Mouse (Mus musculus) MEL (cell line): ENCODE data around the gene Aifm1. TPM values are rescaled to one million over a fixed set of nuclear protein-coding genes. Genes with fewer than 3 reads are reported as not detected.
A peak's percentile ranks its signal among the peaks of the same experiment; 100 is the strongest.

ENCODE experiments used
- DNase-seq: peaks from one replicate; pipeline ENCODE4 v3.0.0; 2011; ENCODE audit warnings: low read depth, low spot score
- H3K27ac ChIP-seq: 2 replicates; pipeline ENCODE4 v1.5.1; 2012; ENCODE audit warnings: low read depth, mild to moderate bottlenecking, control low read depth, low read length, moderate library complexity; ENCODE audit not compliant: control insufficient read depth
- H3K27me3 ChIP-seq, 2 experiments: fragments of 150-350 bp in 1 of 2; sonication (generic) in 1 of 2; 2 replicates each; pipeline ENCODE4 v1.6.1; 2012; ENCODE audit warnings: low read length in 2 of 2, mild to moderate bottlenecking in 2 of 2, improper control_type of control experiment in 1 of 2, moderate library complexity in 1 of 2; ENCODE audit not compliant: insufficient read depth in 2 of 2, control insufficient read depth in 1 of 2
- H3K36me3 ChIP-seq, 2 experiments: 2 replicates each; pipeline ENCODE4 v1.6.1; 2012 to 2014; ENCODE audit warnings: low read length in 2 of 2, improper control_type of control experiment in 1 of 2, inconsistent platforms in 1 of 2, mild to moderate bottlenecking in 1 of 2; ENCODE audit not compliant: insufficient read depth in 2 of 2, control insufficient read depth in 1 of 2
- H3K4me1 ChIP-seq, 2 experiments: fragments of 150-350 bp in 1 of 2; sonication (generic) in 1 of 2; 2 replicates each; pipeline ENCODE4 v1.6.1; 2012; ENCODE audit warnings: low read length in 2 of 2, improper control_type of control experiment in 1 of 2, mild to moderate bottlenecking in 1 of 2; ENCODE audit not compliant: insufficient read depth in 2 of 2, control insufficient read depth in 1 of 2
- H3K4me3 ChIP-seq, 2 experiments: fragments of 150-350 bp in 1 of 2; sonication (generic) in 1 of 2; 2 replicates each; pipeline ENCODE4 v1.5.1; 2012; ENCODE audit warnings: low read depth in 2 of 2, low read length in 2 of 2, mild to moderate bottlenecking in 2 of 2, moderate library complexity in 2 of 2, control low read depth in 1 of 2, improper control_type of control experiment in 1 of 2; ENCODE audit not compliant: control insufficient read depth in 1 of 2, insufficient read depth in 1 of 2
- H3K79me2 ChIP-seq: 2 replicates; pipeline ENCODE4 v1.6.1; 2012; ENCODE audit warnings: mild to moderate bottlenecking, low read length, moderate library complexity; ENCODE audit not compliant: control insufficient read depth, poor library complexity, insufficient read depth
- H3K9ac ChIP-seq: 2 replicates; pipeline ENCODE4 v1.6.1; 2012; ENCODE audit warnings: low read depth, mild to moderate bottlenecking, control low read depth, low read length, moderate library complexity; ENCODE audit not compliant: control insufficient read depth, poor library complexity, severe bottlenecking
- H3K9me3 ChIP-seq: fragments of 150-350 bp; sonication (generic); replicated peaks from 2 replicates; pipeline ENCODE4 v1.6.1; 2012; ENCODE audit warnings: mild to moderate bottlenecking, low read length, improper control_type of control experiment, moderate library complexity; ENCODE audit not compliant: insufficient read depth
- BHLHE40 ChIP-seq: IDR thresholded peaks from 2 replicates; pipeline ENCODE4 v1.6.1; 2012; ENCODE audit warnings: low read depth, mild to moderate bottlenecking, inconsistent platforms, low read length, improper control_type of control experiment, borderline replicate concordance
- CHD1 ChIP-seq: IDR thresholded peaks from 2 replicates; pipeline ENCODE4 v1.6.1; 2012; ENCODE audit warnings: low read depth, mild to moderate bottlenecking, inconsistent platforms, low read length, improper control_type of control experiment
- EP300 ChIP-seq, 2 experiments: IDR thresholded peaks; 2 replicates each; pipeline ENCODE4 v1.6.1; 2011; ENCODE audit warnings: improper control_type of control experiment in 2 of 2, low read length in 2 of 2, low read depth in 1 of 2, mild to moderate bottlenecking in 1 of 2
- ETS1 ChIP-seq: IDR thresholded peaks from 2 replicates; pipeline ENCODE4 v1.6.1; 2012; ENCODE audit warnings: low read depth, mild to moderate bottlenecking, inconsistent platforms, low read length, improper control_type of control experiment, moderate library complexity
- GABPA ChIP-seq: IDR thresholded peaks from 2 replicates; pipeline ENCODE4 v1.6.1; 2012; ENCODE audit warnings: low read depth, mild to moderate bottlenecking, inconsistent platforms, low read length, improper control_type of control experiment, moderate library complexity
- JUND ChIP-seq: IDR thresholded peaks from 2 replicates; pipeline ENCODE4 v1.6.1; 2011; ENCODE audit warnings: low read depth, mild to moderate bottlenecking, improper control_type of control experiment, low read length
- KAT2A ChIP-seq: conservative IDR thresholded peaks from 2 replicates; pipeline ENCODE4 v1.6.1; 2012; ENCODE audit warnings: low read depth, low read length, improper control_type of control experiment, inconsistent platforms
- MAX ChIP-seq: IDR thresholded peaks from 2 replicates; pipeline ENCODE4 v1.6.1; 2011; ENCODE audit warnings: low read length, improper control_type of control experiment
- MAZ ChIP-seq: IDR thresholded peaks from 2 replicates; pipeline ENCODE4 v1.6.1; 2012; ENCODE audit warnings: low read depth, mild to moderate bottlenecking, inconsistent platforms, low read length, improper control_type of control experiment
- MYB ChIP-seq: IDR thresholded peaks from 2 replicates; pipeline ENCODE4 v1.6.1; 2011; ENCODE audit warnings: mild to moderate bottlenecking, low read depth, low read length, improper control_type of control experiment
- MYC ChIP-seq: IDR thresholded peaks from 2 replicates; pipeline ENCODE4 v1.6.1; 2011; ENCODE audit warnings: low read depth, mild to moderate bottlenecking, low read length, improper control_type of control experiment, moderate library complexity
- NELFE ChIP-seq: IDR thresholded peaks from 2 replicates; pipeline ENCODE4 v1.6.1; 2011; ENCODE audit warnings: low read depth, low read length, improper control_type of control experiment
- NRF1 ChIP-seq: IDR thresholded peaks from 2 replicates; pipeline ENCODE4 v1.6.1; 2014; ENCODE audit warnings: low read depth, mild to moderate bottlenecking, inconsistent platforms, low read length, improper control_type of control experiment, moderate library complexity; ENCODE audit not compliant: poor library complexity, insufficient read depth, severe bottlenecking
- POLR2AphosphoS2 ChIP-seq: IDR thresholded peaks from 2 replicates; pipeline ENCODE4 v1.6.1; 2011; ENCODE audit warnings: low read length, improper control_type of control experiment
- SIN3A ChIP-seq: IDR thresholded peaks from 2 replicates; pipeline ENCODE4 v1.6.1; 2012; ENCODE audit warnings: low read length, improper control_type of control experiment, inconsistent platforms
- SMC3 ChIP-seq: IDR thresholded peaks from 2 replicates; pipeline ENCODE4 v1.6.1; 2011; ENCODE audit warnings: low read depth, low read length, improper control_type of control experiment
- UBTF ChIP-seq: IDR thresholded peaks from 2 replicates; pipeline ENCODE4 v1.6.1; 2012; ENCODE audit warnings: low read depth, mild to moderate bottlenecking, inconsistent platforms, low read length, improper control_type of control experiment, moderate library complexity, borderline replicate concordance; ENCODE audit not compliant: insufficient read depth
- polyA plus RNA-seq, 2 experiments: library from polyadenylated mRNA; stranded (reverse) in 1 of 2; unstranded in 1 of 2; fragments of >175 nt in 1 of 2; fragments of >200 nt in 1 of 2; gene quantifications; 2 replicates each; pipeline versions ENCODE4 v1.2.1 to v1.2.4; 2012; ENCODE audit warnings: low replicate concordance in 2 of 2, low read depth in 1 of 2; ENCODE audit not compliant: insufficient read length in 2 of 2, insufficient read depth in 1 of 2, missing spikeins in 1 of 2
- total RNA-seq: library from RNA; depleted of rRNA; stranded (reverse); fragments of 300-350 nt; gene quantifications from 2 replicates; pipeline ENCODE4 v1.2.3, GENCODE M21; 2012

Aifm1 gene
- total and polyA plus RNA-seq, 3 experiments, result 69.1 to 99.1 TPM; not detected in 1

- TF ChIP-seq CHD1 (no peak), ETS1 (peak; percentile 65), SIN3A (peak; percentile 91), POLR2AphosphoS2 (no peak), NRF1 (no peak), JUND (no peak), BHLHE40 (peak; percentile 91), KAT2A (no peak), MAX (peak; percentile 84), EP300 (IDR thresholded peaks at IDR 0.05; ENCODE audit: low read depth in 1 of 2, low read length in 2 of 2) (no peak; a peak in 1 of 4 replicates), MAZ (peak; percentile 86), MYC (peak; percentile 83)
These were observed 461 bp upstream of the Aifm1 start (continued) for GRCm38 (mm10) chrX:48513824-48514223.

GRCm38 (mm10) chrX:48493763-48494162 is 19.6 kb downstream of the Aifm1 start:
- Histone ChIP-seq H3K27ac (no peak overlapping the region), H3K9me3 (no peaks in the 10 kb centered on the region), H3K36me3 (peaks cover 0 to 3% of the 10 kb centered on the region in 2 experiments; a peak in 2 of 4 replicates), H3K4me1 (no peaks in the 10 kb centered on the region), H3K79me2 (no peaks in the 10 kb centered on the region), H3K27me3 (no peaks in the 10 kb centered on the region), H3K4me3 (no peak overlapping the region), H3K9ac (no peak overlapping the region)
- TF ChIP-seq NELFE, result no peak
- DNase-seq, result no peak

DNA sequence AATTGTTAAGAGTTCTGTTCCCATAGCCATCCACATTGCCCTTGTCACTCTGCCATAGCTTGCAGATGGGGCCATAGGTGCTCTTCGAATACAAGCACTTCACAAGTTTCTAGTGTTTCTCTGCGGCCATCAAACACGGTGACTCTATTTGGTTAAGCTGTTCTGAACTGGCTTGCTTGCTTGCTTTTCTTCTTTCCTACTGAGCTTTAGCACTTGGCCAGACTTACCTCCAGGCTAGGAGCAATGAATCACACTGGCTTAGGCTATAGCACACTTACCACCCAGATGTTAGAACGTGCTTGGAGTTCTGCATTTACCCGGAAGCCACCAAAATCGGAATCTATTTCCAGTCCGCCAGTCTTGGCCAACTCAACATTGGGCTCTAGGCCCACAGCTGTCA is 31.7 kb downstream of the Aifm1 start:
- peaks cover 0 to 6% of the 10 kb centered on the region in 2 experiments; a peak in 2 of 4 replicates for H3K36me3 ChIP-seq
- no peak for DNase-seq
- no peak overlapping the region for H3K4me3 ChIP-seq
- H3K27ac ChIP-seq, result no peak overlapping the region
- H3K79me2 ChIP-seq, result no peaks in the 10 kb centered on the region
- no peaks in the 10 kb centered on the region for H3K9me3 ChIP-seq
- no peaks in the 10 kb centered on the region for H3K27me3 ChIP-seq
- TF ChIP-seq GABPA (no peak), MAX (no peak), MYB (no peak), NELFE (no peak), SMC3 (no peak), UBTF (no peak), BHLHE40 (no peak)
- TF ChIP-seq, all 39 proteins: peak for 0
- H3K4me1 ChIP-seq, result no peaks in the 10 kb centered on the region
- H3K9ac ChIP-seq, result no peak overlapping the region
